Mouse (Mus musculus): ENCODE measurements at regions not wholly inside any gene's neighbourhood (a gene's known extent, or its start where the extent isn't known, plus 50 kb on each side); places are given as distances from the start of the nearest gene placed in this dataset.

GRCm38 (mm10) chr9:85095234-85095633 is 217.3 kb upstream of the Gm11114 start:
- H3K9ac ChIP-seq = no peak overlapping the region
- no peaks in the 10 kb centered on the region for H3K9me3 ChIP-seq
- 86% methylated on average over 3 of the region's 3 CpGs for WGBS
- H3K27ac ChIP-seq = no peak overlapping the region
- no peaks in the 10 kb centered on the region for H3K4me1 ChIP-seq
- no peaks in the 10 kb centered on the region for H3K27me3 ChIP-seq
- H3K4me3 ChIP-seq = no peak overlapping the region
- H3K36me3 ChIP-seq = no peaks in the 10 kb centered on the region
- H3K4me2 ChIP-seq (replicated peaks) = no peak overlapping the region
- ATAC-seq (ENCODE audit: low FRiP score, low read depth) = no peak

GRCm38 (mm10) chr9:85096520-85096919 is 216.1 kb upstream of the Gm11114 start:
- Histone ChIP-seq H3K9me3 (no peaks in the 10 kb centered on the region), H3K4me1 (no peaks in the 10 kb centered on the region), H3K4me3 (no peak overlapping the region), H3K9ac (no peak overlapping the region), H3K36me3 (no peaks in the 10 kb centered on the region), H3K4me2 (replicated peaks) (no peak overlapping the region), H3K27me3 (no peaks in the 10 kb centered on the region), H3K27ac (no peak overlapping the region)
- ATAC-seq (ENCODE audit: low FRiP score, low read depth) = no peak
- WGBS = 75% methylated on average over 4 of the region's 4 CpGs

- Histone ChIP-seq H3K27ac (no peak overlapping the region), H3K36me3 (no peaks in the 10 kb centered on the region), H3K4me1 (no peaks in the 10 kb centered on the region), H3K27me3 (no peaks in the 10 kb centered on the region), H3K9me3 (no peaks in the 10 kb centered on the region), H3K9ac (no peak overlapping the region), H3K4me2 (replicated peaks) (no peak overlapping the region), H3K4me3 (no peak overlapping the region)
- ATAC-seq (ENCODE audit: low FRiP score, low read depth) = no peak
- WGBS = 88% methylated on average over 3 of the region's 3 CpGs
Observed at GRCm38 (mm10) chr9:85112928-85113327, 199.6 kb upstream of the Gm11114 start.

GRCm38 (mm10) chr9:85114234-85114633 is 198.3 kb upstream of the Gm11114 start:
- Histone ChIP-seq H3K36me3 (no peaks in the 10 kb centered on the region), H3K9me3 (no peaks in the 10 kb centered on the region), H3K4me3 (no peak overlapping the region), H3K4me2 (replicated peaks) (no peak overlapping the region), H3K4me1 (no peaks in the 10 kb centered on the region), H3K9ac (no peak overlapping the region), H3K27me3 (no peaks in the 10 kb centered on the region), H3K27ac (no peak overlapping the region)
- no peak for ATAC-seq (ENCODE audit: low FRiP score, low read depth)
- 76% methylated on average over 2 of the region's 2 CpGs for WGBS

GRCm38 (mm10) chr9:85120061-85120460 is 192.5 kb upstream of the Gm11114 start:
- H3K4me3 ChIP-seq = no peak overlapping the region
- H3K9ac ChIP-seq = no peak overlapping the region
- no peak overlapping the region for H3K27ac ChIP-seq
- H3K4me2 ChIP-seq (replicated peaks) = no peak overlapping the region
- no peaks in the 10 kb centered on the region for H3K9me3 ChIP-seq
- no peak for ATAC-seq (ENCODE audit: low FRiP score, low read depth)
- H3K36me3 ChIP-seq = no peaks in the 10 kb centered on the region
- H3K4me1 ChIP-seq = no peaks in the 10 kb centered on the region
- H3K27me3 ChIP-seq = no peaks in the 10 kb centered on the region
- 74% methylated on average over 1 of the region's 1 CpGs for WGBS

GRCm38 (mm10) chr9:85121059-85121458 is 191.5 kb upstream of the Gm11114 start:
- ATAC-seq (ENCODE audit: low FRiP score, low read depth) = no peak
- Histone ChIP-seq H3K9ac (no peak overlapping the region), H3K36me3 (no peaks in the 10 kb centered on the region), H3K4me3 (no peak overlapping the region), H3K4me2 (replicated peaks) (no peak overlapping the region), H3K27ac (no peak overlapping the region), H3K9me3 (no peaks in the 10 kb centered on the region), H3K4me1 (no peaks in the 10 kb centered on the region), H3K27me3 (no peaks in the 10 kb centered on the region)

GRCm38 (mm10) chr9:85123706-85124105 is 188.9 kb upstream of the Gm11114 start:
- H3K9ac ChIP-seq = no peak overlapping the region
- H3K4me3 ChIP-seq = no peak overlapping the region
- H3K9me3 ChIP-seq = no peaks in the 10 kb centered on the region
- no peaks in the 10 kb centered on the region for H3K36me3 ChIP-seq
- no peak overlapping the region for H3K27ac ChIP-seq
- no peaks in the 10 kb centered on the region for H3K27me3 ChIP-seq
- no peak for ATAC-seq (ENCODE audit: low FRiP score, low read depth)
- 82% methylated on average over 3 of the region's 3 CpGs for WGBS
- H3K4me1 ChIP-seq = no peaks in the 10 kb centered on the region
- no peak overlapping the region for H3K4me2 ChIP-seq (replicated peaks)

GRCm38 (mm10) chr9:85125775-85126174 is 186.8 kb upstream of the Gm11114 start:
- H3K36me3 ChIP-seq = no peaks in the 10 kb centered on the region
- WGBS = 74% methylated on average over 4 of the region's 4 CpGs
- H3K4me1 ChIP-seq = no peaks in the 10 kb centered on the region
- H3K9me3 ChIP-seq = no peaks in the 10 kb centered on the region
- H3K4me2 ChIP-seq (replicated peaks) = no peak overlapping the region
- no peaks in the 10 kb centered on the region for H3K27me3 ChIP-seq
- no peak for ATAC-seq (ENCODE audit: low FRiP score, low read depth)
- H3K27ac ChIP-seq = no peak overlapping the region
- H3K9ac ChIP-seq = no peak overlapping the region
- H3K4me3 ChIP-seq = no peak overlapping the region

GRCm38 (mm10) chr9:85126541-85126940 is 186.0 kb upstream of the Gm11114 start:
- H3K4me2 ChIP-seq (replicated peaks) = no peak overlapping the region
- WGBS = 84% methylated on average over 6 of the region's 6 CpGs
- H3K4me1 ChIP-seq = no peaks in the 10 kb centered on the region
- no peaks in the 10 kb centered on the region for H3K9me3 ChIP-seq
- no peak overlapping the region for H3K9ac ChIP-seq
- no peak for ATAC-seq (ENCODE audit: low FRiP score, low read depth)
- no peaks in the 10 kb centered on the region for H3K36me3 ChIP-seq
- no peak overlapping the region for H3K27ac ChIP-seq
- H3K27me3 ChIP-seq = no peaks in the 10 kb centered on the region
- no peak overlapping the region for H3K4me3 ChIP-seq

- ATAC-seq (ENCODE audit: low FRiP score, low read depth) = no peak
- 71% methylated on average over 4 of the region's 4 CpGs for WGBS
- no peak overlapping the region for H3K4me3 ChIP-seq
- H3K4me1 ChIP-seq = no peaks in the 10 kb centered on the region
- H3K9ac ChIP-seq = no peak overlapping the region
- no peak overlapping the region for H3K27ac ChIP-seq
- H3K36me3 ChIP-seq = no peaks in the 10 kb centered on the region
- H3K27me3 ChIP-seq = no peaks in the 10 kb centered on the region
- H3K9me3 ChIP-seq = no peaks in the 10 kb centered on the region
- H3K4me2 ChIP-seq (replicated peaks) = no peak overlapping the region
Observed at GRCm38 (mm10) chr9:85127107-85127506, 185.5 kb upstream of the Gm11114 start.

GRCm38 (mm10) chr9:85134900-85135299 is 177.7 kb upstream of the Gm11114 start:
- Histone ChIP-seq H3K9ac (no peak overlapping the region), H3K4me1 (no peaks in the 10 kb centered on the region), H3K4me3 (no peak overlapping the region), H3K4me2 (replicated peaks) (no peak overlapping the region), H3K9me3 (no peaks in the 10 kb centered on the region), H3K27ac (no peak overlapping the region), H3K27me3 (no peaks in the 10 kb centered on the region), H3K36me3 (no peaks in the 10 kb centered on the region)
- 87% methylated on average over 1 of the region's 1 CpGs for WGBS
- ATAC-seq (ENCODE audit: low FRiP score, low read depth) = no peak

GRCm38 (mm10) chr9:85136715-85137582 is 175.6 kb upstream of the Gm11114 start:
- Histone ChIP-seq H3K27me3 (no peaks in the 10 kb centered on the region), H3K4me3 (no peak overlapping the region), H3K4me2 (replicated peaks) (no peak overlapping the region), H3K27ac (no peak overlapping the region), H3K9me3 (no peaks in the 10 kb centered on the region), H3K4me1 (no peaks in the 10 kb centered on the region), H3K36me3 (no peaks in the 10 kb centered on the region), H3K9ac (no peak overlapping the region)
- ATAC-seq (ENCODE audit: low FRiP score, low read depth) = no peak
- WGBS = 69% methylated on average over 6 of the region's 6 CpGs

GRCm38 (mm10) chr9:85139891-85140290 is 172.7 kb upstream of the Gm11114 start:
- no peak overlapping the region for H3K9ac ChIP-seq

More at GRCm38 (mm10) chr9:85139891-85140290, 172.7 kb upstream of the Gm11114 start:
- no peaks in the 10 kb centered on the region for H3K9me3 ChIP-seq
- H3K4me3 ChIP-seq = no peak overlapping the region
- no peak overlapping the region for H3K27ac ChIP-seq
- no peaks in the 10 kb centered on the region for H3K36me3 ChIP-seq
- no peak overlapping the region for H3K4me2 ChIP-seq (replicated peaks)
- 85% methylated on average over 4 of the region's 4 CpGs for WGBS
- ATAC-seq (ENCODE audit: low FRiP score, low read depth) = no peak
- H3K27me3 ChIP-seq = no peaks in the 10 kb centered on the region
- no peaks in the 10 kb centered on the region for H3K4me1 ChIP-seq

Measured in limb, embryonic 13.5 days (tissue).